Mouse (Mus musculus) testis, adult 2 months (tissue): ENCODE results near the gene Dio2. TPM values are rescaled to one million over a fixed set of nuclear protein-coding genes. Genes with fewer than 3 reads are reported as not detected.

Experiments used
- H3K27ac ChIP-seq: fragments of 200-500 bp; 2 replicates; pipeline ENCODE4 v1.5.1; 2012; ENCODE audit warnings: low read depth, low read length; ENCODE audit not compliant: control insufficient read depth, insufficient read depth
- H3K27me3 ChIP-seq: fragments of 200-500 bp; 2 replicates; pipeline ENCODE4 v1.6.1; 2012; ENCODE audit warnings: mild to moderate bottlenecking, low read length, moderate library complexity; ENCODE audit not compliant: control insufficient read depth, insufficient read depth
- H3K36me3 ChIP-seq: fragments of 200-500 bp; 2 replicates; pipeline ENCODE4 v1.6.1; 2012; ENCODE audit warnings: mild to moderate bottlenecking, low read length; ENCODE audit not compliant: control insufficient read depth, insufficient read depth
- H3K4me1 ChIP-seq: fragments of 200-500 bp; 2 replicates; pipeline ENCODE4 v1.6.1; 2012; ENCODE audit warnings: low read length; ENCODE audit not compliant: control insufficient read depth, insufficient read depth
- H3K4me3 ChIP-seq: fragments of 200-500 bp; 2 replicates; pipeline ENCODE4 v1.5.1; 2012; ENCODE audit warnings: low read depth, mild to moderate bottlenecking, low read length, moderate library complexity, mixed read lengths; ENCODE audit not compliant: control insufficient read depth
- CTCF ChIP-seq: fragments of 200-500 bp; IDR thresholded peaks from 2 replicates; pipeline ENCODE4 v1.5.1; 2012; ENCODE audit warnings: low read depth, mild to moderate bottlenecking, inconsistent platforms, low read length, moderate library complexity; ENCODE audit not compliant: control insufficient read depth, insufficient read depth, insufficient replicate concordance
- POLR2A ChIP-seq: fragments of 200-500 bp; IDR thresholded peaks from 2 replicates; pipeline ENCODE4 v1.6.1; 2012; ENCODE audit warnings: low read depth, mild to moderate bottlenecking, inconsistent platforms, low read length, moderate library complexity; ENCODE audit not compliant: control insufficient read depth
- polyA plus RNA-seq: library from polyadenylated mRNA; depleted of rRNA; stranded (reverse); fragments of >200 nt; gene quantifications from 2 replicates; pipeline ENCODE4 v1.2.3, GENCODE M21; 2012

Gene Dio2
- polyA plus RNA-seq, 1 experiment = 1.3 TPM

- Histone ChIP-seq H3K27ac (no peak overlapping the region), H3K27me3 (no peaks in the 10 kb centered on the region), H3K36me3 (no peaks in the 10 kb centered on the region), H3K4me1 (peaks cover 9% of the 10 kb centered on the region), H3K4me3 (no peak overlapping the region)
- TF ChIP-seq CTCF = no peak
- no peak for TF ChIP-seq POLR2A
Observed at GRCm38 (mm10) chr12:90733721-90734120, 4.5 kb downstream of the Dio2 start.

GRCm38 (mm10) chr12:90729648-90730047 is 8.6 kb downstream of the Dio2 start:
- H3K27ac ChIP-seq = no peak overlapping the region
- peak overlapping the region; percentile 68 for H3K4me3 ChIP-seq
- TF ChIP-seq CTCF (peak; percentile 94), POLR2A (no peak)
- H3K4me1 ChIP-seq = peaks cover 4% of the 10 kb centered on the region
- H3K27me3 ChIP-seq = no peaks in the 10 kb centered on the region
- H3K36me3 ChIP-seq = no peaks in the 10 kb centered on the region

GRCm38 (mm10) chr12:90725107-90725506 is 13.1 kb downstream of the Dio2 start:
- no peaks in the 10 kb centered on the region for H3K27me3 ChIP-seq
- H3K36me3 ChIP-seq = no peaks in the 10 kb centered on the region
- H3K4me1 ChIP-seq = peaks cover 4% of the 10 kb centered on the region
- no peak for TF ChIP-seq CTCF
- TF ChIP-seq POLR2A = no peak
- no peak overlapping the region for H3K27ac ChIP-seq
- H3K4me3 ChIP-seq = no peak overlapping the region

GRCm38 (mm10) chr12:90724644-90725043 is 13.6 kb downstream of the Dio2 start:
- TF ChIP-seq POLR2A = no peak
- no peak for TF ChIP-seq CTCF
- H3K4me3 ChIP-seq = no peak overlapping the region

GRCm38 (mm10) chr12:90694135-90694534 is 44.1 kb downstream of the Dio2 start:
- Histone ChIP-seq H3K4me3 (no peak overlapping the region), H3K27ac (no peak overlapping the region), H3K4me1 (no peaks in the 10 kb centered on the region), H3K27me3 (no peaks in the 10 kb centered on the region), H3K36me3 (no peaks in the 10 kb centered on the region)
- TF ChIP-seq CTCF = no peak
- TF ChIP-seq POLR2A = no peak

More at GRCm38 (mm10) chr12:90724644-90725043, 13.6 kb downstream of the Dio2 start:
- no peaks in the 10 kb centered on the region for H3K36me3 ChIP-seq
- peaks cover 4% of the 10 kb centered on the region for H3K4me1 ChIP-seq
- H3K27me3 ChIP-seq = no peaks in the 10 kb centered on the region
- no peak overlapping the region for H3K27ac ChIP-seq
